Mouse (Mus musculus): Measurements from ENCODE around the gene Gm815. TPM values are rescaled to one million over a fixed set of nuclear protein-coding genes. Genes with fewer than 3 reads are reported as not detected.
A peak's percentile ranks its signal among the peaks of the same experiment; 100 is the strongest.

The Gm815 gene
- polyA plus RNA-seq, 1 experiment from 2014 or later: 0.33 TPM

DNA sequence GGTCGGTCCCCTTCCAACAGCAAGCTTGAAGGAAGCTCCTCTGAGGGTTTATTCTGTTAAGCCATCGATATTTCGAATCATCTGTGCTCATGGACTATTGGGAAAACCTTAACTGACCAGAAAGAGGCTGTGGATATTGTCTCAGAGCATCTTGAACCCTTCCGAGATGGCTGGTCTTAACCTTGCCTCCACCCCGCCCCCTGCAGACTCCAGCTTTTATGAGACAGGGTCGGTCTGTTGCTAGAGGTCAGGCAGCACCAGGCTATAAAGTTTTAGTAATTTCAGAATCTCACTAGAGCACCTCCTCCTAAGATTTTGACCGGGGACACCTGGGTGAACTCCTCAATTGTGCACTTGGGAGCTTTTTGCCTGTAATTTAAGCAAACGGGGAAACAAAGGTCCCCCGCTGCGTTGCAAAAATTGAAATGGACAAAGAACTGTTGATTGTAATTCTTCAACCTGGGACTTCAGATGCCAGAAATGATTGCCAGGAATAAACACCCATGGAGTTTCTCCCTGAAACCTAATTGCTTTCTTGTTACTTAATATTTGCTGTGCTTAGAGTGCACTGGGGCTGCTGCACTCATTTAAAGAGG, 8.4 kb upstream of the Gm815 start:
- Histone ChIP-seq H3K9ac (no peak overlapping the region), H3K27ac (ENCODE audit: low read depth) (no peak overlapping the region), H3K9me3 (ENCODE audit: low read depth, low read length) (no peaks in the 10 kb centered on the region), H3K4me3 (ENCODE audit: low read depth, low read length) (no peak overlapping the region), H3K27me3 (ENCODE audit: insufficient read depth, low read length) (no peaks in the 10 kb centered on the region), H3K4me2 (no peak overlapping the region), H3K4me1 (ENCODE audit: insufficient read depth) (no peaks in the 10 kb centered on the region), H3K36me3 (ENCODE audit: insufficient read depth) (no peaks in the 10 kb centered on the region)
- WGBS: 32% methylated on average over 10 of the region's 10 CpGs
- no peak for DNase-seq
- no peak for TF ChIP-seq CTCF (IDR thresholded peaks at IDR 0.05; ENCODE audit: low read depth)
- ATAC-seq (ENCODE audit: insufficient read depth): no peak

DNA sequence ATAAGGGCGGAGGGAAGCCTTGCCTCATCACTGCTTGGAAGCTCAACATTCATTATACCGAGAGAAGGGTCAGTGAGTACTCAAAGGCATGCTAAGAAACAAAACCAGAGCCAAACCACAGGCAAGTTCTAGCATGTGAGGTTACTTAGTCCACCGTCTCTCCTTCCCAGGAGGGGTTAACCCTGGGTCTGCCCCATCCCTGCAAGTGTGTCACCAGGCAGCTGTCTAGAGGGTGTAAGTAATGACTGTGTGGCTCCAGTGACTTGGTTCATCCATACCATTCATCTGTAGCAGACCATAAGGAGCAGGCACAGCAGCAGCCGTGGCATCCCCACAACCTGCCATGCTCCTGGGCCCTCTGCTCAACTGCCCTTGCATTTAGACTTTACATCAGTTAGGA, 5.8 kb upstream of the Gm815 start:
- TF ChIP-seq CTCF (IDR thresholded peaks at IDR 0.05; ENCODE audit: low read depth): no peak
- Histone ChIP-seq H3K9ac (no peak overlapping the region), H3K4me2 (no peak overlapping the region), H3K27ac (ENCODE audit: low read depth) (no peak overlapping the region), H3K4me1 (ENCODE audit: insufficient read depth) (no peaks in the 10 kb centered on the region), H3K27me3 (ENCODE audit: insufficient read depth, low read length) (no peaks in the 10 kb centered on the region), H3K36me3 (ENCODE audit: insufficient read depth) (no peaks in the 10 kb centered on the region), H3K4me3 (ENCODE audit: low read depth, low read length) (no peak overlapping the region), H3K9me3 (ENCODE audit: low read depth, low read length) (no peaks in the 10 kb centered on the region)
- DNase-seq (no peak), ATAC-seq (ENCODE audit: insufficient read depth) (no peak)
- WGBS: 76% methylated on average over 4 of the region's 4 CpGs

DNA sequence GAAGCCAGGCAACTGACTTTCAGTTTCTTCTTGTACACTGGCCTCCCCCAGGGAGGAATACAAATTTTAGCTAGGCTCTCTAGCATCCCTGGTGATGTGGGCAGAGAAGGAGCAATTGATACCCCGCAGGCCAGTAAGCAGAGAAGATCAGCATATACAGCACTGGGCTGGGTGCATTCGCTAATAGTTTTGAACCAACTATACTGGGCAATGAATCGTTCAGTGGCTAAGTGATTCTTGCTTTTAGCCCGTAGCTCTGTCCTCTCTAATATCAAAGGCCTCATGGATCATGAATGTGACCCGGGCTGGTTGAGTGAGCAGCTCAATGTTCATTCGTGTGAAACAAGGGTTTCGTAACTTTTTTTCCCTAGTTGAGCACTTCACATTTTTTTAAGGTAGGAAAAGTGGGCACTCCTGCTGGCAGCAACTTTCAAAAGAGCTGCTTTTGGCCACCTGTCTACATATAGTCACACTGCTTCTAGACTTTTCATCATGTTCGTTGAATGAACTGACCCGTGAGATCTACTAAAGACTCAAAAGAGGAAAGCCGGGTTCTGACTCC, 3.7 kb upstream of the Gm815 start:
- H3K4me3 ChIP-seq (ENCODE audit: low read depth, low read length): no peak overlapping the region
- H3K4me2 ChIP-seq: no peak overlapping the region
- H3K9ac ChIP-seq: no peak overlapping the region
- H3K4me1 ChIP-seq (ENCODE audit: insufficient read depth): no peaks in the 10 kb centered on the region
- H3K27ac ChIP-seq (ENCODE audit: low read depth): peak overlapping the region; percentile 24; the same call in 1 of the 2 replicates
- 75% methylated on average over 10 of the region's 10 CpGs for WGBS
- H3K9me3 ChIP-seq (ENCODE audit: low read depth, low read length): no peaks in the 10 kb centered on the region
- DNase-seq: peak; percentile 23
- H3K27me3 ChIP-seq (ENCODE audit: insufficient read depth, low read length): no peaks in the 10 kb centered on the region
- H3K36me3 ChIP-seq (ENCODE audit: insufficient read depth): no peaks in the 10 kb centered on the region
- no peak for ATAC-seq (ENCODE audit: insufficient read depth)
- TF ChIP-seq CTCF (IDR thresholded peaks at IDR 0.05; ENCODE audit: low read depth): no peak

DNA sequence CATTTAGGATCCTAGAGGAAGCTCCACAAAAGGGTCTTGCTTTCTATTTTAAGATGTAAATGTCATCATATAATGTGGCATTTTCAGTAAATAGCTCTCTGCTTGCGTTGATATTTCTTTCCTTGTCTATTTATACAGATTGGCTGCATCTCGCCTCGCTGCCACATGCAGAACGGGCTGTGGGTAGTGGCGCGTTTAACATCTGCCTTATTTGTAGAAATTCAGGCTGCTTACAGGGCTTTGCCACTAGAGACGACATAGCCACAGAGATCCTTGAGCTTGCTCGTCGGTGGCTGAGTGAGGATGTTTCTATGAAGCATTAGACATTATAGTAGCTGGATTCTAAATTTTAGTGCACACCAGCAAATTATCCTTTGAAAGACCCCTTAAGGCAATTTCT, 2.5 kb downstream of the Gm815 start:
- DNase-seq: peak; percentile 13
- TF ChIP-seq CTCF (IDR thresholded peaks at IDR 0.05; ENCODE audit: low read depth): peak; percentile 24; the same call in 1 of the 2 replicates

DNA sequence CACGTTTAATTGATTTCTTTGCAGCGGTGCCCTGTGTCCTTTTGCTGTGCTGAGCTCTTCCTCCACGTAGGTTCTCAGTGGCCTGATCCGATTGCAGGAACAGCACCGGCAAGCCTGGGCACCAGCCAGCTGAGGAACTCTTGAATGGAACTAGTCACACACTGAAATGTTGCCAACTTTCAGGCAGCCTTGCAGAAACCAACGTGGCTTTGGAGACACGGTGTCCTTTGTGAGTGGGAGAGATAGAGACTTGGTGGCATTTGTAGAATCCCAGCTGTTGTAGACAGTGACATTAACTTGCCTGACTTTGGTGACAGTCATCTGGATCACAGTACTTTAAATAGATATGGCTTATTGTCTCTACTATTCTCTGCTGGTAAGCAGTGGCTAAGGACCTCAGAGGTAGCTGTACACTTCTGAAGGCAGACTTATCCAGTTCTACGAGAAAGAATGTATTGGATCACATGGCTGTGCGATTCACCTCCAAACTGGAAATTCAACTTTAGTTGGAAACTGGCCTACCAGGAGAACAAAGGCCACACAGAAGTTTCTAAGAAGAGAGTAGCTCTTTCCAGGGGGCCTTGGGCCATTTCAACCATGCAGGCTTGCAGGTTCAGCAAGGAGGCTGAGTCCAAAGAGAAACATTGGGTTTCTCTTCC, 5.8 kb downstream of the Gm815 start:
- peak; percentile 82 for ATAC-seq (ENCODE audit: insufficient read depth)

More for the DNA sequence above, 2.5 kb downstream of the Gm815 start:
- Histone ChIP-seq H3K27me3 (ENCODE audit: insufficient read depth, low read length) (no peaks in the 10 kb centered on the region), H3K9ac (no peak overlapping the region), H3K4me2 (no peak overlapping the region), H3K4me1 (ENCODE audit: insufficient read depth) (peaks cover 6% of the 10 kb centered on the region; the same call in 1 of the 2 replicates), H3K9me3 (ENCODE audit: low read depth, low read length) (no peaks in the 10 kb centered on the region), H3K27ac (ENCODE audit: low read depth) (no peak overlapping the region), H3K36me3 (ENCODE audit: insufficient read depth) (no peaks in the 10 kb centered on the region), H3K4me3 (ENCODE audit: low read depth, low read length) (no peak overlapping the region)
- ATAC-seq (ENCODE audit: insufficient read depth): no peak
- 65% methylated on average over 9 of the region's 9 CpGs for WGBS

DNA sequence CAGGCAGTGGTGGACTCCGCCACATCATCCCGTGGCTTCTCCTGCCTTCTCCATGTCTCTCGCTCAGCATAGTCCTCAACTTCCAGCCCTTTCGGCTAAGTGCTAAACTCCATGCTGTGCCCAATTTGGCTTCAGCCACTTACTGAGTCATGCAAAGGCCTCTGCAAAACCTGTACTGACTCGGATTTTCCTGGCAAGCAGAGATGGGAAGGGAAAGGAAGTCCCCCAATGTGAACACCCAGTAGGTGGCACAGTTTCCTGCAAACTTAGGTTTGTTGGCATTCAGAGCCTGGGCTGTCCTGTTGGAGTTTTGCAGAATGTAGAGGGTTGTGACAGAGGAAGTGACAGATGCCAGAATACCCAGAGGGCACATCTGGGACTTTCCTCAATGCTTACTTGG, 7.2 kb downstream of the Gm815 start:
- ATAC-seq (ENCODE audit: insufficient read depth): no peak
- Histone ChIP-seq H3K4me2 (no peak overlapping the region), H3K27ac (ENCODE audit: low read depth) (no peak overlapping the region), H3K36me3 (ENCODE audit: insufficient read depth) (no peaks in the 10 kb centered on the region), H3K4me1 (ENCODE audit: insufficient read depth) (peaks cover 6% of the 10 kb centered on the region; the same call in 1 of the 2 replicates), H3K9me3 (ENCODE audit: low read depth, low read length) (no peaks in the 10 kb centered on the region), H3K27me3 (ENCODE audit: insufficient read depth, low read length) (no peaks in the 10 kb centered on the region), H3K4me3 (ENCODE audit: low read depth, low read length) (no peak overlapping the region), H3K9ac (no peak overlapping the region)
- 59% methylated on average over 5 of the region's 5 CpGs for WGBS
- peak; percentile 36 for TF ChIP-seq CTCF (IDR thresholded peaks at IDR 0.05; ENCODE audit: low read depth)
- DNase-seq: peak; percentile 46

More for the DNA sequence above, 5.8 kb downstream of the Gm815 start:
- no peak for TF ChIP-seq CTCF (IDR thresholded peaks at IDR 0.05; ENCODE audit: low read depth)
- H3K9ac ChIP-seq: no peak overlapping the region
- H3K36me3 ChIP-seq (ENCODE audit: insufficient read depth): no peaks in the 10 kb centered on the region
- no peak overlapping the region for H3K4me3 ChIP-seq (ENCODE audit: low read depth, low read length)
- H3K27ac ChIP-seq (ENCODE audit: low read depth): peak overlapping the region; percentile 78
- H3K9me3 ChIP-seq (ENCODE audit: low read depth, low read length): no peaks in the 10 kb centered on the region
- peak; percentile 86 for DNase-seq
- H3K27me3 ChIP-seq (ENCODE audit: insufficient read depth, low read length): no peaks in the 10 kb centered on the region
- peaks cover 6% of the 10 kb centered on the region; the same call in 1 of the 2 replicates for H3K4me1 ChIP-seq (ENCODE audit: insufficient read depth)
- WGBS: 35% methylated on average over 9 of the region's 9 CpGs
- 0 out of 2 replicates have a peak overlapping the region, but pooled peaks have one; percentile 22 for H3K4me2 ChIP-seq

DNA sequence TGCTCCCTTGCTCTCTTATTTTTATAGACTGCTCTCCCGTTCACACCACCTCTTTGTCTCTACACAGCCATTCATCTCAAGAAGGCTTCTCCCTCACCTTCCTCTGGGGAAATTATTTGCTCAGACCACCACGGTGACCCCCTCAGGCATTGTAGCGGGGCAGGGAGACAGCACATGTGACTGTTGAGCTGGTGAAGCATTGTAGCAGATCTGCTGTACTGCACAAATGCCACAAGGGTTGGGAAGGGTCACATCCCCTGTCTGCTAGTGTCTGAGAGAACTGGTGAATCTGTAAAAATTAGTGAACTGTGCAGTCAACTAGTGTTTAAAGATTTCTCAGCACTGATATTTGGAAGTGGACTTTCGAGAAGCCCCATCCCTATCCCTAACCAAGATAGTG, 16.5 kb downstream of the Gm815 start:
- DNase-seq (no peak), ATAC-seq (ENCODE audit: insufficient read depth) (no peak)
- Histone ChIP-seq H3K4me3 (ENCODE audit: low read depth, low read length) (no peak overlapping the region), H3K9me3 (ENCODE audit: low read depth, low read length) (no peaks in the 10 kb centered on the region), H3K4me2 (no peak overlapping the region), H3K4me1 (ENCODE audit: insufficient read depth) (no peaks in the 10 kb centered on the region), H3K36me3 (ENCODE audit: insufficient read depth) (no peaks in the 10 kb centered on the region), H3K9ac (no peak overlapping the region), H3K27ac (ENCODE audit: low read depth) (no peak overlapping the region), H3K27me3 (ENCODE audit: insufficient read depth, low read length) (no peaks in the 10 kb centered on the region)
- TF ChIP-seq CTCF (IDR thresholded peaks at IDR 0.05; ENCODE audit: low read depth): no peak
- 29% methylated on average over 4 of the region's 4 CpGs for WGBS

Measured in lung, embryonic 14.5 days (tissue).